Mouse (Mus musculus) adrenal gland, adult (tissue): ENCODE measurements around the gene Greb1.
"Not testable (repeated sequence)": the region's sequence is repeated elsewhere in the genome, so short reads cannot be mapped to it uniquely, and the experiment has no call there.

ENCODE experiments used
- DNase-seq, 2 experiments: peaks; one replicate each; pipeline ENCODE4 v3.0.0; 2022 to 2023; ENCODE audit warnings: low spot score in 1 of 2; ENCODE audit not compliant: inconsistent age in 2 of 2

Gene Greb1

DNA sequence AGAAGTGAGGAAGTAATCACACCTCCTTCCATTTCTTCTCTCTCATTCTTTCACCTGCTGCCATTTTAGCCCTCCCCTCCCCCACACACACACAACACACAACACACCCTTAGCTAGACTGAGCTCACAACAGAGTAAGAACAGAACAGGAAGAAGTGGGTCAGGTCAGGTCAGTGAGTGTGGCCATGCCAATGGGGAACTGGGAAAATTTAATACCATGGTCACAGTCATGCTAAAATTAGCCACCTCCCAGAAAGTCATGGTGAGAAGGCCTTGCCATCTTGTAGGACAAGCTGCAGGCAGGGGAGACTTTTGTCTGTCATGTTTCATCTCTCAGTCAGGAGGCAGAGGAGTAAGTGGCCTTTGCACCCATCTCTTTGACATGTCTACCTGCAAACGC lies 102.0 kb downstream of the Greb1 start:
- no peak for DNase-seq

DNA sequence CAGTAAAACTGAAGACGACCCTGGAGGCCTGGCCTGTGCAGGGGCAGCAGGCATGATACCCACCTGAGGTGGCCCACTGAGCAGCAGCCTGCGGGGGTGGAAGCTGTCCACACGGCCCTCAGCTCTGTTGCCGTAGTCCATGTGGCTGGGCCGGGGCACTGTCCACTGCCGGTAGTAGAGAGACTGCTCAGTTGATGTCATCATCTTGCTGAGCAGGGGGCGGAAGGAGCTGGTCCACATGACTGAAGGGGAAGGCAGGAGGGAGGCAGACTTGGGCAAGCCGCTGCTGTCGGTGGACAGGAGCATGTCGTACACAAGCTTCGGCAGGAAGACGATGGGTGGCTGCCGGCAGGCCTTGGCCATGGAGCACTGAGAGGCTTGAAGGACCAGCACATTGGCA lies 104.5 kb downstream of the Greb1 start:
- DNase-seq, result no peak

DNA sequence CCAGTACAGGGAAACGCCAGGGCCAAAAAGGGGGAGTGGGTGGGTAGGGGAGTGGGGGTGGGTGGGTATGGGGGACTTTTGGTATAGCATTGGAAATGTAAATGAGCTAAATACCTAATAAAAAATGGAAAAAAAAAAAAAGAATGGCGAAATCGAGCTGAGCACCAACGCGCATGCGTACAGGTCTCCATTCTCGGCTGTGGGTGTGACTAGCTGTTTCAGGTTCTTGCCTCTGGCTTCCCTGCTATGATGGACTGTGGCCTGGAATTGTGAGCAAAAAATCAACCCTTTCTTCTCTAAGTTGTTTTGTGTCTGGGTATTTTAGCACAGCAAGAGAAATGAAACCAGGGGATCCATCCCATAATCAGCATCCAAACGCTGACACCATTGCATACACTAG lies 105.4 kb downstream of the Greb1 start:
- DNase-seq, result not testable (repeated sequence)

DNA sequence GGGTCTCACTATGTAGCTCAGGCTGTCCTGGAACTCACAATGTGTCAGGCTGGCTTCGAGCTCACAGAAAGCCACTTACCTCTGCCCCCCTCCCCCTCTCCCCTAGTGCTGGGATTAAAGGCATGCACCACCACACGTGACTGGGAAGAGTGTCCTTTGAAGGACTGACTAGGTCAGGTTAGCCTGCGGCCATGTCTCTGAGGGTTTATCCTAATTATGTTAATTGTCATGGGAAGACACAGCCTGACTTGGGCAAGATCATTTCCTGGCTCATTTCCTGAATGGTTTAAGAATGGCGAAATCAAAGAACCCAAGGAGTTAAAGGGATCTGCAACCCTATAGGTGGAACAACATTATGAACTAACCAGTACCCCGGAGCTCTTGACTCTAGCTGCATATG lies 105.9 kb downstream of the Greb1 start:
- no peak for DNase-seq

DNA sequence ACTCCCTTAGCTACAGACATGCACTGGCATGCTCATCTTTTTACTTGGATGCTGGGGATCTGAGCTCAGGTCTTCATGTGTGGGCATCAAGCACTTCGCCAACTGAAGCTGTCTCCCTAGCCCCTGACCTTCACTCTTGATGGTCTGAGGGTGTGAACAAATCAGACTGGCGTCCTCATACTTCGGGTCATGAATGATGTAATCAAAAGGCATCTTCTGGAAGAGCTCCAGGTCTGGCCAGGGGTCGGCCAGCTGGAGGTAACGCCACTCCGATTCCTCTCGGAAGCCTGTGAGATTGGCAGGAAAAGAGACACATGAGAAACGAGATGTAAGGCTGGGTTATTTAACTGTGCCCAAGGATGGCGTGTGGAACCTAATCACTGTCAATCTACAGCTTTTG lies 110.1 kb downstream of the Greb1 start:
- peak; percentile 33 to 70 for DNase-seq

DNA sequence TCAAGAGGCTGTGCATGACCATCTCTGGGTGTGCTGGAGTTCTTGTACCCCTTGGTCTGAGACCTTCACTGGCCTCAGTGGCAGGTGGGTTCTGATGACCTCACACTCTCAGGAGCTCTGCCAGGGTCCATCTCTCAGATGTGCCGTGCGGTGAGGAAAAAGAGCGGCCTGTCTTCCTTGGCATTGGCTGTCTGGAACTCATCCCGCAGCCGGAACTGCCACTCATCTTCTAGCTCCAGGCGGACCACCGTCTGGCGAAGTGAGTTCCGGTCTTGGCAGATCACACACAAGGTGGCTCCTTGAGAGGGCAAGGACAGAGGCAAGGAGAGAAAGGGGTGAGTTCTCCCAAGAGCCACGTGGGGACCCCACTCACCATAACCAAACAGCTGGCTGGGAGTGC lies 128.4 kb downstream of the Greb1 start:
- DNase-seq, result no peak

DNA sequence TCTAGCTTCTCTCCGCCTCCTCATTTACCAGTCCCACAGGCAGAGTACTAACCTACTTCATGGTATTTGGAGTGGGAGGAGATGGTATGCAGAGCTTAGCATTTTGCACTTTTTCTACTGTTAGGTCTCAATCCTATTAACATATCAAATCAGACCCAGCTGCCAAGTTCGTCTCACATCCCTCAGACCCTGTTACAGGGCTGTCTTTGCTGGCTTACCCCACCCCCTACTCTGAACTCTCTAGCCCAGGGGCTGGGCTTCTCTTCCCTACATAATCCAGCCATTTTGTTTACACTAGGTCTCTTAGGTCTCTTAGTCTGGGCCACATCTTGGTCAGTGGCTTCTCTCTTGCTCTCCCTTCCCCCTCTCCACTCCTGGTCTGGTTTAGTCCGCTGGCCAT lies 131.5 kb downstream of the Greb1 start:
- DNase-seq, result no peak

DNA sequence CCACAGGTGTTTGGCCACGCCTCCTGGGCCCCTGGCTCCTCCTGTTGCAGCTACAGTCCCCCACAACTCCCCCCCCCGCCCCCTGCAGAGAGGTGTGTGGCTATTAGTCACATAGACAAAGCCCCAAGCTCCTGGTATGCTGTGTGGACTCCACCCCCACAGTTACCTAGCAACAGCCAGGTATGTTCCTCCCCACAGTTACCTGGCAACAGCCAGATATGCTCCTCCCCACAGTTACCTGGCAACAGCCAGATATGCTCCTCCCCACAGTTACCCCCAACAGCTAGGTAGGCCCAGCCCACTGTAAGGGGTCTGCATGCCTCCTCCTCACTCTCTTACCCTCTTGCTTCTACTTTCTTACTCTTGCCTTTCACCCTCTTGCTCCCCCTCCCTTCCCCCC lies 135.7 kb downstream of the Greb1 start:
- no peak for DNase-seq

DNA sequence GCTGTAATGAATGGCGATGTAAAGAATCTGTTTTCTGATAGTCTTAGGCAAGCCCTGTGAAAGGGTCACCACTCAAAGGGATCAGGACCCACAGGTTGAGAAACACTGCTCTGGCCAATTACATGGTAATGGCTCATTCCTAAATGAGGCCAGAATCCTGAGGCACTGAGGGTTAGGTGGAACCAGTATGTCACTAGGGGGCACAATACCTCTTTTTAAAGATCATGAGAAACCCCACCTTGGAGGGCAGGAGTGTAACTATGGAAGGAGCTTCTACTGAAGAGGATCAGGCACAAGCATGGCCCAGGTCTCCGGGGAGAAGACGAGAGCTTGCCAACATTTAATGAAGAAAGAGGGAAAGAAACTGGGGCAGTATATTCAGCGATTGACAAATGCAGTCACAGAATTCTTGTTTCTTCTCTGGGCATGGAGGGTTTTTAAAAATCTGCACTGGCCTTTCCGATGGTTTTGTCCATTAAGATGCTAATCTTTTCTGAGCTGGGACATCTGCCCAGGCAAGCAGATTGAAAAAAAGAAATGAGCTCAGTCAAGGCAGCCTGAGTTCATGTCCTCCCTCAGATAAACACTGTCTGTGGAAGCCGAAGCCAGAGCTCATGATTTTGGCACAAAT lies 137.6 kb downstream of the Greb1 start:
- DNase-seq, result peak; percentile 32 to 61

DNA sequence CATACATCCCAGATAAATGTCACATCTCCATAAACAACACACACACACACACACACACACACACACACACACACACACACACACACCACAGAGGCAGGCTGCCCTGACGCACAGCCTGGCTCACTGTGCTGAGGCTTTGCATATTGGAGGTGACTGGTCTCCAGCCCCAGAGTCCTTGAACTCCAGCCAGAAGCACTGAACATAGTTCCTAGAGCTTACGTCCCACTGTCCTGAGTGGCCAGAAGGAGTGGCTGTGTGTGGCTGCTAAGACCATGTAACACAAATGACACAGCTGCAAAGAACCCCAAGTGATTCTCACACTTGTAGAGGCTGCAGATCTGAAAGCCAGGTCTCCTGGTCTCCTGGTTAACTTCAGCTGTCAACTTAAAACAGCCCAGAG lies 138.8 kb downstream of the Greb1 start:
- DNase-seq, result peak; percentile 84 to 85

DNA sequence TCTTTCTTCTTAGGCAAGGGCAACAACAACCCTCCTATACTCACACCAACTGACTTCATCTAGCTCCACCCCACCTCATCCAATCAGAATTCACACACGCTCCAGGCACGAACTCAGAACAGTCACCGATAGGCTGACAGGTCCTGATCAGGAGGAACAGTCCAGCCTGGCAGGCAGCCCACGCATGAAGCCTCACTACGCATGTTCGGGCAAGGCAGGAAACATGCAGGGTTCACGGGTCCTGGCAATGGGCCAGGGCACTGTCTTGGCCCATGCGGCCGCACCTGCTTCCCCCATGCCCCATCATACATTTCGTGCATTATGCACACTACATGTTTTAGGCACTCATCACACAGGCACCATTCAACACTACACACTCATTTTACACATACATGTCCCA lies 139.2 kb downstream of the Greb1 start:
- peak; percentile 48 to 53 for DNase-seq

DNA sequence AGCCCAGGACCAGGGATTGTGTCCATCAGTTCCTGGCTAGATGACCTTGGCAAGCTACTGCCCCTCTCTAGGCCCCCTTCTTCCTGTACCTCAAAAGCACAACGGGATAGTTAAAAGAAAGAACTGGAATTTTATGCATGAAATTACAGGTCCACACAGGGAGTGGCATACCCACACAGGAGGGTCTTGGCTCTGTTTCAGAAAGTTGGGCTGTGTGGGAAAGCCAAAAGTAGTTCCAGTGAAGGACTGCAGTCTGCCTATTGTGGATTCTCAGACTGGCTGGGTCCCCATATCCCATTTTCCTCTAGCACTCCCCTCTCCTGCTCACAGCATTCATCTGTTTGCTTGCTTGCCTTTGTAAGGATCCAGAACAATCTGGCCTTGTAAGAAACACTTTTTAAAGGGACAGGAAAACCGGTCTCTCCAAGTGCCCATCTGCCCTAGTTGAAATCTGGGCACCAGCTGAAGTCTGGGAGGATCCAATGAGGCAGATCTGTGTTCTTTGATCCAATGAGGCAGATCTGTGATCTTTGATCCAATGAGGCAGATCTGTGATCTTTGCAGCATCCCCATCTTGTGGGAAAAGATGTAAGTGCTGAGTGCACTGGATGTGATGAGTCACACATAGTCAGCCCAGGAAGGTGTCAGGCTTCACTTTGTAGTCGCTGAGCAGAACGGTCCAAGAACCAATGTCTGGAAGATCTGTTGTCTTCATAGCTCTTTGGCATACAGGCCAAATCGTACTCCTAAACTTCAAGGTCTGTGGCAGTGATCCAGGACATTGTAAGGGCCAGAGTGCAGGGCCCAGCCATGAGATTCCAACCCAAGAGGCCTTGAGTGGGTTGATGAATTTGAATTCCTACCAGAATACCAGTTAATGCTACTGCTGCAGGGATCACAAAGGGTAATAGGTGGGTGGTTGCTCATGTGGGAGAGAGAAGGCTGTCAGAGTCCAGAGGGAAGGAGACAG lies 143.5 kb downstream of the Greb1 start:
- peak; percentile 59 to 78 for DNase-seq

DNA sequence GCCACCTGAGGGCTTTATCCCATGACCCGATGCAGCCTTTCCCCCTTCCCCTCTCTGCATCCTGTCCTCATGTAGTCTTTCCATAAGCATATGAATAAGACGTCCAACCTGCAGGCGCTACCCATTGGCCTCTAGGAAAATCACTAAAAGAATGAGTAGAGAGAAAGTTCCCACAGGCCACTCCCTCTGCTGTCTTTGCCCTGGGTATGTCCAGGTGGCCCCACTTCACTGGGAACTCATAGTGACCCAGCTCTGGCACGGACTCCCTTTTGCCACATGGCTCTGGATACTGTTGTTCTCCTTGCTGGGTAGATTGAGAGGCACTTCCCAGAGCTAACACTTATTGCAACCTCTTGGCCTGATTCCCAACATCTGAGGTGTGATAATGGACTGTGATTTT lies 145.1 kb downstream of the Greb1 start:
- DNase-seq, result no peak

DNA sequence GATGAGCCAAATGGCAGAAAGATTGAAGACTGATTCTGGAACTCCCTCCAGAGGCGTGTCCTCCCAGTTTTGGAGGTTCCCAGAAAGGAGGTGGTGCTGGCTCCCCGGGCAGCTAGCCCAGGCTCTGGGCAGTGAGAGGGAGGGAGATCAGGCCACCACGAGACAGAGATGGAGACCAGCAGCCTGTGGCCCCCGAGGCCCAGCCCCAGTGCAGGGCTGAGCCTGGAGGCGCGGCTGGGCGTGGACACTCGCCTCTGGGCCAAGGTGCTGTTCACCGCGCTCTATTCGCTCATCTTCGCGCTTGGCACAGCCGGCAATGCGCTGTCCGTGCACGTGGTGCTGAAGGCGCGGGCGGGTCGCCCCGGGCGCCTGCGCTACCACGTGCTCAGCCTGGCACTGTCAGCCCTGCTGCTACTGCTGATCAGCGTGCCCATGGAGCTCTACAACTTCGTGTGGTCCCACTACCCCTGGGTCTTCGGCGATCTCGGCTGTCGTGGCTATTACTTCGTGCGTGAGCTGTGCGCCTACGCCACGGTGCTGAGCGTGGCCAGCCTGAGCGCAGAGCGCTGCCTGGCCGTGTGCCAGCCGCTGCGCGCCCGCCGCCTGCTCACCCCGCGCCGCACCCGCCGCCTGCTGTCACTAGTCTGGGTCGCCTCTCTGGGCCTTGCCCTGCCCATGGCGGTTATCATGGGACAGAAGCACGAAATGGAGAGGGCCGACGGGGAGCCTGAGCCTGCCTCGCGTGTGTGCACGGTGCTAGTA lies 147.2 kb downstream of the Greb1 start, which contains the start of gene Ntsr2:
Gene Ntsr2, plus strand, starts transcription at position 51 of the 762 bp plus-strand sequence.
- DNase-seq, result peak; percentile 84 to 94

DNA sequence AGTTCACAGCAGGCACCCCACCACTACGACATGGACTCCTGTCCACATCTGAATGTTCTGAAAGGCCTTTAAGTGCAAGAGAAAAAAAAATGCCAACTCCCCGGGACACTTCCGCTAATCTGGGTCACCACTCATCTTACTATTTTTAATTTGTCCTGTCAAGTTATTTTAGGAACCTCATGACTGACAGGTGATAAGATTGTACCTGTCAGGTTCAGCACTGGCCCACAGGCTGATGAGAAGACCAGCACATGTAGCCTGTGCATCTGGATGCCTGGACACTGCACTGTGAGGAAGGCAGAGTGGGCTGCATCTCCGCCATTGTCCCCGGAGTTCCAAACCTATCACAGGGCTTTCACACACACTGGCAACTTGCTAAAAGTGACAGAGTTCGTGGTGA lies 150.9 kb downstream of the Greb1 start:
- no peak for DNase-seq

DNA sequence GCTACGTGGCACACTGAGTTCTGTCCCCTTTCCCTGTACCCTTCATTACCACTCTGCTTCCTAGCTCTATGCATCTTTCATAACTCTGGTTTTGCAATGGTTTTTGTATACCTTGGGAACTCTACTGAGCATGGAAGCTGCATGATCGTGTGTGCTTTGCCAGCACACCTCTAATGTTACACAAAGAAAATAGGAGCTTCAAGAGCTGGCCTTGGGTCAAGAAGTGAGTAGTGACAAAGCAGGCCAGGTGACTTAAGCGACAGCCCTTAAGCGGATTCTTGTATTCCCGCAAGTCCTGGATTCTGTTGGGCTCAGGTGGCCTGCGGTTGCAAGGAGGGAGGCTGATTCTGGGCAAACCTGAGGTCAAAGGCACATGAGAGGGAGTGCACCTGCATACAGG lies 152.4 kb downstream of the Greb1 start:
- no peak for DNase-seq

DNA sequence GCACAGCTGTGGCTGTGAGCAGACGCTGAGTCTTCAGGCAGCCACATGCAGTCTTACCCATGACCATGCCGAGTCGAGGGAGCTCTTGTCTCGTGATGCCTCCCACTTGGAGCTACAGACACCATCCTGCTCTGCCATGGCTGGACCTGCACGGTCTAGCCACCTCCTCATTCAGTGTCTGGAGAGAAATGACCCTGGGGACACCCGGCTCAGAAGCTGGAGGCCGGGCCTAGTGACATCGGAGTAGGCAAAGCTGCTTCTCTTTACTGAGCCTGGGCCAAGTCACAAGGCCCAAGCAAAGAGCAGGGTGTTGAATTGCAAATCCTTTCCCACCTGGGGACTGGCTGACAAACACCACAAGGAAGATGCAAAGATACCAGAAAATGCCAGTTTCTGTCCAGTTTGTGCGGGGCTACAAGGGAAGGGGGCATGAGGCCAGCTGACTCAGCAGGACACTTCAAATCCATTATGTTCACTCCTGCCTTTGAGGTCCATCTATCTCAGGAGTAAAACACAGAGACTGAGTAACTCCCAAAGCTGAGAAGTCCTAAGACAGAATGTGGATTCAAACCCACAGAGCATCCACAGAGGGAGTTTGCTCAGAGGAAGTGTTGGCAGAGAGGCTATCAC lies 153.8 kb downstream of the Greb1 start:
- DNase-seq, result no peak

DNA sequence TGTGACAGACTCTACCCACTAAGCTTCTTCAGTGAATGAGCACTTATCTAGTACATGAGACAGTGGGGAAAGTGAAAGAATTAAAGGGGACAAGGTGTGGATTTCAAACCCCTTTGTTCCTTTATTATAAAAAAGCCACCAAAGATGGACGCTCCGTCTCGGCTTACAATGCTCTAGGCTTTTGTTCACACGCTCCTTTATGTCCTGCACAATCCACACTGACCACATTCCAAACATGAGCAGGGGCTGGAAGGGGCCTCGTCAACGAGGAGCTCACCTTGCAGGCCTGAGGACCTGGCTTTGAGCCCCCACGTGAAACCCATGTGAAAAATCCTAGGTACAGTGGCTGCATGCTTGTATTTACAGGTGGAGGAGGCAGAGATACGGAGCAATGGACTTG lies 156.0 kb downstream of the Greb1 start:
- DNase-seq, result no peak

DNA sequence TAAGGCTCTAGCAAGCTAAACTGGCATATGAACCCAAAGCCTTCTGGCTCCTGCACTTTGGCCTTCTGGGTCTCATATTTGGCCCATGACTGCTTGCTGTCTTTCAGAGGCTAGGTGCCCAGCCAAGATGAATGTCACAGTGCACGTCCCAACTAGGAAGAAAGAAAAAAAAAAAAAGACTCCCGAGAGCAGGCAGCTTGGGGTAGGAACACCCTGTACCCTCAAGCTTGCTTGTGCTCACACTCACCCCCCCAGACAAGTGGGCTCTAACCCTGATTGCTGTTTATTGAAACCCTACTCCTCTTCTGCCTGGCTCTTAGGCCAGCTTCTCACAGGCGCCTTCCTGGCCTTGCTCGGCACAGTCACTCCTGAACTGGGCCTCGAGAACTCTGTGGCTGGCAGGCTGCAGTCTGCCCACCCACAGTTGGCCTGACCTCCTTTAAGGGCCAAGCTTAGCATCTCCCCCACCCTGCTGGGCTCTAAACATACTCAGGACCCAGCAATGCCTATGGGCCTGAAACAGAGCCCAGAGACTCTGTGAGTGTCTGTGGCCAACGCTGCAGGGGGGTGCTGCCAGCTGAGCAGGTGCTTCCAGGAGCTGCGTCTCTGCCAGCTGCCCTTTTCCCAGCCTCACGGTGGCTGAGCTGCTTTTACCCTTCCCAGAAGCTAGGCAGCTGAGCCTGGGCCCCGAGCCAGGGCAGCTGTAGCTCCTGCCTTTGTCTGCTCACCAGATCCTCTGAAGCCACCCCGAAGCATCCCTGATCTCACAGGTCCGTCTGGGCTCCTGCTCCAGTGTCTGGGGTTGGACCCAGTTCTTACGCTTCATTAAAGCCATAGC lies 157.0 kb downstream of the Greb1 start:
- peak; percentile 36 to 61 for DNase-seq

DNA sequence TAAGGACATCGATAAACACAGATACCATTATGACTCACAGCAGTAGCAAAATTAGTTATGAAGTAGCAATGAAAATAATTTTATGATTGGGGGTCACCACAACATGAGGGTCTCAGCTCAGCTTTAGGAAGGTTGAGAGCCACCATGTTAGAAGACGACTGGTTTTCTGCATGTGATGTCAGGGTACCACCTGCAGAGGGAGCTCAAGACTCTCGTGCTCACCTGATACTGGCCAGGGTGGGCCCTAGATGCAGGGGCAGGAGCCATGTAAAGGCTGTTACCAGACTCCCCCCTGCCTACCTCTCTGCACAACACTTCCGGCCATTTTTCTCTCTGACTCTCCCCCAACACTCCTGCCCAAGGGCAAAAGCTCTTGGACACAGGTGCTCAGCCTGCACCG lies 158.7 kb downstream of the Greb1 start:
- DNase-seq, result peak; percentile 36 to 71
